Mouse (Mus musculus) layer of hippocampus, adult 18-20 months (tissue): ENCODE results near the gene Fbxo34. TPM values are rescaled to one million over a fixed set of nuclear protein-coding genes. Genes with fewer than 3 reads are reported as not detected.
"Not testable (repeated sequence)": the region's sequence is repeated elsewhere in the genome, so short reads cannot be mapped to it uniquely, and the experiment has no call there.

Experiments used
- DNase-seq, 2 experiments: peaks; one replicate each; pipeline ENCODE4 v3.0.0; 2022; ENCODE audit warnings: low spot score in 2 of 2
- long read RNA-seq: library from polyadenylated mRNA; stranded (forward); transcript quantifications from one replicate; pipeline ENCODE4 v2.0.0, GENCODE M21; 2021
- total RNA-seq, 2 experiments: library from RNA; stranded (reverse); gene quantifications; 2 replicates each; pipeline ENCODE4 v1.2.3; 2021

Gene Fbxo34
- total RNA-seq = 10 to 100 TPM; 88.5 to 91.4 TPM
- long read RNA-seq, transcript Fbxo34-201 (2 exons, 2,937 nt) = minor isoform, 22 of 168 reads
- long read RNA-seq, transcript Fbxo34-205 (3 exons, 2,993 nt) = major isoform, 97 of 168 reads
- long read RNA-seq, transcript Fbxo34-203 (4 exons, 3,132 nt) = minor isoform, 5 of 168 reads
- long read RNA-seq, partial matches to known transcripts = 6 of 168 reads
- long read RNA-seq, other reads (novel, unspliced or antisense) = 34 of 168 reads

- not testable (repeated sequence) for DNase-seq
These were observed at the start of gene Fbxo34 for GRCm38 (mm10) chr14:47450121-47450520. Gene Fbxo34, plus strand, starts transcription at chr14:47450421.

GRCm38 (mm10) chr14:47402735-47403134 lies 47.5 kb upstream of the Fbxo34 start:
- DNase-seq = peak in 1 of 2 experiments; percentile 27

GRCm38 (mm10) chr14:47406000-47406399 lies 44.2 kb upstream of the Fbxo34 start:
- DNase-seq = no peak

- DNase-seq = no peak
These were observed 32.9 kb upstream of the Fbxo34 start for GRCm38 (mm10) chr14:47417346-47417745.

- DNase-seq = peak; percentile 86 to 94
These were observed 32.2 kb upstream of the Fbxo34 start, which contains the start of gene Dlgap5 for GRCm38 (mm10) chr14:47417775-47418665. Gene Dlgap5, minus strand, starts transcription at chr14:47418407.

GRCm38 (mm10) chr14:47418666-47418991 lies 31.6 kb upstream of the Fbxo34 start:
- DNase-seq = no peak

GRCm38 (mm10) chr14:47419034-47419625 lies 31.1 kb upstream of the Fbxo34 start:
- DNase-seq = no peak

- DNase-seq = no peak
These were observed 30.4 kb upstream of the Fbxo34 start for GRCm38 (mm10) chr14:47419723-47420276.

GRCm38 (mm10) chr14:47421606-47422005 lies 28.6 kb upstream of the Fbxo34 start:
- no peak for DNase-seq

- no peak for DNase-seq
These were observed 27.8 kb upstream of the Fbxo34 start for GRCm38 (mm10) chr14:47422466-47422865.

- DNase-seq = no peak
These were observed 17.2 kb upstream of the Fbxo34 start for GRCm38 (mm10) chr14:47432987-47433386.

GRCm38 (mm10) chr14:47438947-47439346 lies 11.3 kb upstream of the Fbxo34 start:
- DNase-seq = no peak

- no peak for DNase-seq
These were observed 5.3 kb upstream of the Fbxo34 start for GRCm38 (mm10) chr14:47444907-47445306.

- peak in 1 of 2 experiments; percentile 22 for DNase-seq
These were observed 4.7 kb upstream of the Fbxo34 start for GRCm38 (mm10) chr14:47445331-47446095.

GRCm38 (mm10) chr14:47459556-47459955 lies 9.3 kb downstream of the Fbxo34 start:
- no peak for DNase-seq

- DNase-seq = no peak
These were observed 11.8 kb downstream of the Fbxo34 start for GRCm38 (mm10) chr14:47461997-47462396.

GRCm38 (mm10) chr14:47462453-47462852 lies 12.2 kb downstream of the Fbxo34 start:
- DNase-seq = no peak

- DNase-seq = peak in 1 of 2 experiments; percentile 45
These were observed 12.7 kb downstream of the Fbxo34 start for GRCm38 (mm10) chr14:47462877-47463460.

- no peak for DNase-seq
These were observed 14.2 kb downstream of the Fbxo34 start for GRCm38 (mm10) chr14:47464426-47464825.

GRCm38 (mm10) chr14:47465468-47466175 lies 15.4 kb downstream of the Fbxo34 start:
- no peak for DNase-seq
